Mouse (Mus musculus) adrenal gland, adult 18-20 months (tissue): ENCODE data around the gene Sash1. TPM values are rescaled to one million over a fixed set of nuclear protein-coding genes. Genes with fewer than 3 reads are reported as not detected.
A peak's percentile ranks its signal among the peaks of the same experiment; 100 is the strongest.

Source experiments
- DNase-seq, 2 experiments: peaks; one replicate each; pipeline ENCODE4 v3.0.0; 2021 to 2022; ENCODE audit warnings: low spot score in 2 of 2
- total RNA-seq, 2 experiments: library from RNA; stranded (reverse); gene quantifications; 1 replicate in 1 of 2; 2 replicates in 1 of 2; pipeline ENCODE4 v1.2.3; 2021

Gene Sash1
- total RNA-seq, 2 experiments from 2014 or later = 35.1 to 83.4 TPM

DNA sequence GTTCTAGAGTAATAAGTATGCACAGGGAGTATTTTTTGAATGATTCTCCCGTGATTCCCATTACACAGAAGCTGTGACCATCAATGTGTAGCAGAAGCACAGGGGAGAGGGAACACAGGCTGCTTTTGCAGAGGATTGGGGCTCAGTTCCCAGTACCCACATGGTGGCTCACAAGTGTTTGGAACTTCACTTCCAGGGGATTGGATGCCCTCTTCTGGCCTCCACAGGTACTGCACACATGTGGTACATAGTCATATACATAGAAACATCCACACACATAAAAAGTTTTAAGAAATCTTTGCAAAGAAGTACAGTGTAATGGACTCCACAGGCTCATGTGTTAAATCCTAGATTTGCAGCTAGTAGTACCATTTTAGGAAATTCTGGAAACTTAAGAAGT lies 199.7 kb downstream of the Sash1 start:
- DNase-seq = no peak

DNA sequence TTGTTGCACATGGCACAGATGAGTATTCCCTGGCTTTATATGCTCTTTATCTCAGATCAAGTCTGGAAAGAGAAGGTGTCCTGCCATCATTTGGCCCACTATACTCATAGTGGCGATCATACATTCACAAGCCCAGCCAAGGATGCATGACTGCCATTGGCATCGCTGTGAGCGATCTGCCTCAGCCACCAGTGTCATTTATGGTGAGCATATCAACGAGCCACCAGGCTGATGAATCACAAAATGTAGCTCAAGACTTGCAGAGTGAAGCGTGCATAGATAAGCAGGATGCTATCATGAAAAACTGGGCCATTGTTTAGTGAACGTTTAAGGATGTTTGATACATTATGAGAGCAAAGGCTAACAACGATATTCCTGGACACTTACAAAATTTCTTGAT lies 200.6 kb downstream of the Sash1 start:
- no peak for DNase-seq

DNA sequence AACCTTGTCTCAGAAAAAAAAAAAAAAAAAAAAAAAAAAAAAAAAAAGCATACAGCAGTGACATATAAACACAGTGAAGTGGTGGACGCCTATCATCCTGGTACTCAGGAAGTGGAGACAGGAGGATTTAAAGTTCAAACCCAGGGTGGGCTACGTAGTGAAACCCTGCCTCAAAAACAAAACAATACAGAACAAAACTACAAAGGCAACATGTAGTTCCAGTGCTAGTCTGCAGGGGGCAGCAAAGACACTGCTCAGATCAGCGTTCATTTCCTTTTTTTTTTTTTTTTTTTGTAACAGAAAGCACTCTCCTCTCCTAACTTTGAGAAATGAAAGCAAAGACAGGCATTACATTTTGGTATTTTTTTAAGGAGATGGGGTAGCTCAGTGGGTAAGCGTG lies 203.0 kb downstream of the Sash1 start:
- peak; percentile 34 to 55 for DNase-seq

DNA sequence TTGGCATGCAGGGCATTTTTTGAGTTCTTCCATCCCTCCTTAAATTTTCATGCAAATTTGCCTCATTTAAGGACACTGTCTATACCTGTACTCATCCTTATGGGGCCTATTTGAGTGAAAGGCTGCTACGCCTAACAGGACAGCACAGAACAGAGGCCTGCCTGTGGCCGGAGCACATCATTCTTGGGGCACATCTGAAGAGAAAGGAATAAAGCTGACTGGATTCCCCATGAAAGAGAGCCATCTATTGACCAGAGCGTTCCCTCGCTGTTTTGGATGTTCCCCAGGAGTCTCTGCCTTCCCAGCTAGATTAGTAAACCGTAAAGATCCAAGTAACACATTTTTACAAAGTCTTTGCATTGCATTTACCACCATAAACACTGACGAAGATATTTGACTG lies 203.5 kb downstream of the Sash1 start:
- DNase-seq = no peak

DNA sequence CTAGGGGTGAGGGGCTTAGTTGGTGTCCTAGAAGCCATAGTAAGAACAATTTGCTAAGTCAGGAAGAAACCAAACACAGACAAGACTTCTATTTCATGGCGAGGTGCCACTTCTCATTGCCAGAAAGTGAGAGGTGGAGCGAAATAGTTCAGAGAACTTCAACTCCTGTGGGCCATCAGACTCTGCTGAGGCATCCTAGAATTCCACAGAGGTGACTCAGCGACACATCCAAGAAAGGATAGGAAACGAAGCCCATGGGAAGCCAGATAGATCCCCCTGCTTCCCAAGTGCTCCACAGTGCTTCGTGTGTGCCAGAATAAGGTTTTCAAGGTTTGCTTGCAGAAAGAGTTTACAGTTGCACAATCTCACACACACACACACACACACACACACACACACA lies 209.1 kb downstream of the Sash1 start:
- DNase-seq = no peak
